Mouse (Mus musculus) spleen, adult 2 months (tissue): ENCODE measurements at regions not wholly inside any gene's neighbourhood (a gene's known extent, or its start where the extent isn't known, plus 50 kb on each side); places are given as distances from the start of the nearest gene placed in this dataset.

ENCODE experiments used
- CTCF ChIP-seq: fragments of 200-500 bp; IDR thresholded peaks from 2 replicates; pipeline ENCODE4 v1.5.1; 2011; ENCODE audit warnings: mild to moderate bottlenecking, inconsistent platforms; ENCODE audit not compliant: insufficient read depth, insufficient read length, insufficient replicate concordance; ENCODE audit errors: extremely low read depth
- POLR2A ChIP-seq: fragments of 200-500 bp; IDR thresholded peaks from 2 replicates; pipeline ENCODE4 v1.6.1; 2011; ENCODE audit warnings: low read depth, low read length, inconsistent platforms

GRCm38 (mm10) chr7:135899765-135900164, 183.6 kb upstream of the Mki67 start:
- TF ChIP-seq POLR2A (no peak), CTCF (no peak)
